Mouse (Mus musculus) fat pad, adult 2 months (tissue): ENCODE measurements around the gene Eif3m.

Experiments used
- DNase-seq: peaks from one replicate; pipeline ENCODE4 v3.0.0-alpha.2; 2011; ENCODE audit warnings: low read depth, low spot score; ENCODE audit errors: extremely low read depth

Gene Eif3m

GRCm38 (mm10) chr2:105017802-105018201, 922 bp upstream of the Eif3m start:
- no peak for DNase-seq

- DNase-seq = no peak
Measured at GRCm38 (mm10) chr2:105016192-105016966, 501 bp downstream of the Eif3m start.

- DNase-seq = no peak
Measured at GRCm38 (mm10) chr2:105007236-105007635, 9.6 kb downstream of the Eif3m start.

- no peak for DNase-seq
Measured at GRCm38 (mm10) chr2:104996201-104996600, 20.7 kb downstream of the Eif3m start.

GRCm38 (mm10) chr2:104994436-104994835, 22.4 kb downstream of the Eif3m start:
- no peak for DNase-seq

DNA sequence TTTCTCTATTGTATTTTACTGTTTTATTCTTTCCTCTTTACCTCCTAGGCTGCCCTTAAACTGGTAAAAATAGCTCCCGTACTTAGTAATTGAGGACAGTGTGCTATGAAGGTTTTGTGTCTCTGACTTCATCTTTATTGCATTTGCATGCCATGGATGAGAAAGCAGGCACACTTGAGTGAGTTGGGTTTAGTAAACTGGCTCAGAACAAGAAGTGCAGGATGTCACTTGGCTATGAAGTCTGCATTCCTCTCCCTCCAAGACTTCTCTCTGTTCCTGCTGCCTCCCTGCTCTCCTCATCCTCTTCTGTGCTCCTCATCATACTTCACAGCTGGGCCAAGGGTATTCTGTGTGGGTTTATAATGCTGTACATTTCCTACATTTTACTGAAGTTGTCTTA, 27.9 kb downstream of the Eif3m start:
- DNase-seq = no peak

DNA sequence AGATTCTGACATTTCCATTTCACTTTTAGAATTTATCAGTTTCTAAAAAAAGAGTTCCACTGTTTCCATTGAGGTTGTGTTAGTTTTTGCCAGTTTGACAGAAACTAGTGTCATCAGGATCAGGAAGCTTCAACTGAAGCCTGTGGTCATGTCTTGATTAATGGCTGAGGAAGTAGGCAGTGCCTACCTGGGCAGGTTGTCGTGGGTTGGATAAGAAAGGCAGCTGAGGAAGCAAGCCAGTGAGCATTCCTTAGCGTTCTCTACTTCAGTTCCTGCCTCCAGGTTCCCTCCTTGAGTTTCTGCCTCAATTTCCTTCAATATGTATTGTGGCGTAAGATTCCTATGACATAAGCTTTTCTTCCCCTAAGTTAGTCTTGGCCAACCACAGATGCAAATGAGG, 31.1 kb downstream of the Eif3m start:
- DNase-seq = no peak

DNA sequence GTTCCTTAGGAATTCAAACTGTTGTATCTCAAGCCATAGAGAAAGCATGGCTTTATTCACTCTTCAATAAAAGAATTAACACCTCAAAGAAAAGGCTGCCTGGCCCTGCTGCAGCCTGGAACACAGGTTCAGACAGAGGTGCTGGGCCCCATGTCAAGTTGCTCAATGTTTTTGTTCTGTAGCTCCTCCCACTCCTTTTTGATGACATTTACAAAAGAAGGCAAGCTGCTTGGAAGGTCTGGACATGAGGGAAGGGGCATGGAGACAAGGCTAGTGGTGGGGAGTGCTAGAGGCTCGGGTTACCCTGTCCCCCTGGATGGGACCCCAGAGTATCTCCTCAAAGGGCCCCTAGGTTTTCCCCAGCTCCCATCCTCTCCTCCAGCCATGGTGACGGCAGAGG, 35.2 kb downstream of the Eif3m start:
- DNase-seq = no peak

- no peak for DNase-seq
Measured at GRCm38 (mm10) chr2:104964492-104964891, 52.4 kb downstream of the Eif3m start.
